ENCODE assay signal across 9 mouse cellular contexts in the genomic region with DNA sequence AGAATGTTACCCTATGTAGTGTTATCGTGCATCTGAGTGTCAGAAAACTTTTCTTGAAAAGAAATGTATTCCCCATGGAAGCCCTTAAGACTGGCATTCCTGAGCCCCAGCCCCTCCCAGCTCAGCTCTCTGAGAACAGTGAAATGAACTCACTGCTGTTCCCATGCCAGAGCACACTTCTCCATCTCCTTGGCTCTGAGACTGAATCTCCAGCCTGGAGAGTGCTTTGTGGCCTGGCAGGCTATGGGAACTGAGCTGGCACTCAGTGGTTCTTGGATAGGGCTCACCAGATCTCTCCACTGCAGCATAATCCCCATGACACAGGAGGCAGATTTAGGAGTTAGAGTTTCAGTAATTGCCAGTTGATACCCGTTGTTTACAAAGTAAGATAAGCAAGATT. TPM values are rescaled to one million over a fixed set of nuclear protein-coding genes. Genes with fewer than 3 reads are reported as not detected.
DNase-seq lines count a peak whose midpoint lies in the region; ATAC-seq and TF ChIP-seq lines count a peak whose summit lies in the region.
"Had no signal": no experiment of that assay in that cellular context is flagged by ENCODE, and none has a peak within 500 bp of the region (broad histone marks: within the 10 kb centered on the region; RNA-seq: fewer than 3 reads in every experiment).

No protein-coding gene starts in this region.

- H3K36me3 ChIP-seq in forebrain, embryonic 15.5 days: no peaks in the 10 kb centered on the region
- H3K36me3 ChIP-seq in forebrain, embryonic 11.5 days (ENCODE audit: control insufficient read depth, insufficient read depth, low read length): no peaks in the 10 kb centered on the region
- no peaks in the 10 kb centered on the region for H3K36me3 ChIP-seq in midbrain, postnatal 0 days (ENCODE audit: insufficient read depth, low read length)
- H3K36me3 ChIP-seq in midbrain, embryonic 13.5 days: no peaks in the 10 kb centered on the region

- no peak overlapping the region for H3K4me2 ChIP-seq in forebrain, embryonic 15.5 days (replicated peaks)
- no peak overlapping the region for H3K4me2 ChIP-seq in forebrain, embryonic 11.5 days (ENCODE audit: low read depth, low read length, severe bottlenecking)
- H3K4me2 ChIP-seq in midbrain, postnatal 0 days (ENCODE audit: low read depth, low read length, poor library complexity, severe bottlenecking): no peak overlapping the region
- no peak overlapping the region for H3K4me2 ChIP-seq in midbrain, embryonic 13.5 days (replicated peaks)

- intact Hi-C loops in left cerebral cortex, postnatal 14 days (cut with DNase I): no loop called here

- no peak for TF ChIP-seq CTCF in midbrain, postnatal 0 days (IDR thresholded peaks at IDR 0.05)

- peaks cover 9% of the 10 kb centered on the region; the same call in 1 of the 2 replicates for H3K4me1 ChIP-seq in forebrain, embryonic 15.5 days
- H3K4me1 ChIP-seq in forebrain, embryonic 11.5 days (replicated peaks; ENCODE audit: control insufficient read depth, insufficient read depth, low read length): peaks cover 2% of the 10 kb centered on the region; the same call in 1 of the 2 replicates
- H3K4me1 ChIP-seq in midbrain, postnatal 0 days (ENCODE audit: insufficient read depth, low read length): no peaks in the 10 kb centered on the region
- H3K4me1 ChIP-seq in midbrain, embryonic 13.5 days (replicated peaks): no peaks in the 10 kb centered on the region; the same call in 1 of the 2 replicates

- WGBS in forebrain, embryonic 15.5 days: 68% methylated on average over 2 of the region's 2 CpGs
- WGBS in forebrain, embryonic 11.5 days: 76% methylated on average over 2 of the region's 2 CpGs
- WGBS in midbrain, postnatal 0 days: 61% methylated on average over 2 of the region's 2 CpGs
- 85% methylated on average over 2 of the region's 2 CpGs for WGBS in midbrain, embryonic 13.5 days

- peak; percentile 75 for ATAC-seq in forebrain, embryonic 15.5 days (replicated peaks)
- ATAC-seq in forebrain, embryonic 11.5 days (replicated peaks; ENCODE audit: low FRiP score): no peak
- ATAC-seq in midbrain, postnatal 0 days (ENCODE audit: low FRiP score): no peak
- no peak for ATAC-seq in midbrain, embryonic 13.5 days

- no peaks in the 10 kb centered on the region for H3K27me3 ChIP-seq in forebrain, embryonic 15.5 days
- no peaks in the 10 kb centered on the region for H3K27me3 ChIP-seq in forebrain, embryonic 11.5 days (ENCODE audit: control insufficient read depth, insufficient read depth, low read length)
- H3K27me3 ChIP-seq in midbrain, postnatal 0 days (ENCODE audit: insufficient read depth, low read length): no peaks in the 10 kb centered on the region
- H3K27me3 ChIP-seq in midbrain, embryonic 13.5 days: no peaks in the 10 kb centered on the region

- H3K9ac ChIP-seq in forebrain, embryonic 15.5 days (replicated peaks): no peak overlapping the region
- no peak overlapping the region for H3K9ac ChIP-seq in forebrain, embryonic 11.5 days (ENCODE audit: low read length)
- no peak overlapping the region for H3K9ac ChIP-seq in midbrain, postnatal 0 days (replicated peaks; ENCODE audit: low read length, poor library complexity, severe bottlenecking)
- H3K9ac ChIP-seq in midbrain, embryonic 13.5 days (replicated peaks): no peak overlapping the region

- no peaks in the 10 kb centered on the region for H3K9me3 ChIP-seq in forebrain, embryonic 15.5 days
- no peaks in the 10 kb centered on the region for H3K9me3 ChIP-seq in forebrain, embryonic 11.5 days (ENCODE audit: control insufficient read depth, low read length)
- H3K9me3 ChIP-seq in midbrain, postnatal 0 days (ENCODE audit: low read length): no peaks in the 10 kb centered on the region
- H3K9me3 ChIP-seq in midbrain, embryonic 13.5 days: no peaks in the 10 kb centered on the region

- H3K27ac ChIP-seq in forebrain, embryonic 15.5 days (replicated peaks): no peak overlapping the region
- no peak overlapping the region for H3K27ac ChIP-seq in forebrain, embryonic 11.5 days (ENCODE audit: low read depth, low read length)
- H3K27ac ChIP-seq in midbrain, postnatal 0 days (ENCODE audit: low read depth, low read length): no peak overlapping the region
- H3K27ac ChIP-seq in midbrain, embryonic 13.5 days: no peak overlapping the region

- no peak overlapping the region for H3K4me3 ChIP-seq in forebrain, embryonic 15.5 days
- H3K4me3 ChIP-seq in forebrain, embryonic 11.5 days (ENCODE audit: low read depth, low read length): no peak overlapping the region
- H3K4me3 ChIP-seq in midbrain, postnatal 0 days (ENCODE audit: low read depth, low read length): no peak overlapping the region
- no peak overlapping the region for H3K4me3 ChIP-seq in midbrain, embryonic 13.5 days (replicated peaks)

- no peak for DNase-seq in forebrain, embryonic 11.5 days (ENCODE audit: low spot score)
- DNase-seq in midbrain, postnatal 0 days (ENCODE audit: low spot score): peak; percentile 60
- peak; percentile 75 for DNase-seq in gastrocnemius, postnatal 25 days
- DNase-seq in kidney, adult 11 months: no peak
- no peak for DNase-seq in left cerebral cortex, postnatal 14 days (ENCODE audit: low spot score in 2 of 2)
- no peak for DNase-seq in spleen, postnatal 14 days (ENCODE audit: low spot score in 2 of 2)
- DNase-seq: liver had no signal

RNA-seq across cellular contexts. Expression of gene Serinc5, which starts 36.8 kb away (rescaled TPM):
- polyA plus RNA-seq in forebrain, embryonic 15.5 days (2015; fragmentation: Nextera tagmentation; extraction: Ambion mirVana): 22.5 and 23.1 TPM in 2 replicates
- 6.6 and 7.7 TPM in 2 replicates for polyA plus RNA-seq in forebrain, embryonic 11.5 days (2014; fragmentation: Nextera tagmentation; extraction: Ambion mirVana)
- 38.4 and 40.7 TPM in 2 replicates for total RNA-seq in midbrain, postnatal 0 days (2014; rRNA removed)
- polyA plus RNA-seq in midbrain, postnatal 0 days (2015; fragmentation: Nextera tagmentation; extraction: Ambion mirVana): 12.8 and 13.5 TPM in 2 replicates
- polyA plus RNA-seq in midbrain, embryonic 13.5 days (2015; fragmentation: Nextera tagmentation; extraction: Ambion mirVana): 12.5 and 14.1 TPM in 2 replicates
- total RNA-seq in gastrocnemius, postnatal 25 days (2021): 1 to 10 TPM; 5.5 to 6.5 TPM
- total RNA-seq in left cerebral cortex, postnatal 14 days (2021): 10 to 100 TPM; 60.2 to 73.2 TPM

Comparison
In these comparisons a context has a peak if more than half of its experiments do, and no peak if none do; other contexts are left out.
1. DNase-seq: peak in midbrain, postnatal 0 days (single experiment) and gastrocnemius, postnatal 25 days (single experiment); none in forebrain, embryonic 11.5 days (single experiment), kidney, adult 11 months (single experiment), left cerebral cortex, postnatal 14 days (0 of 2) and spleen, postnatal 14 days (0 of 2).